Mouse (Mus musculus) MEL (cell line): Measurements from ENCODE around the gene Cbln1. TPM values are rescaled to one million over a fixed set of nuclear protein-coding genes. Genes with fewer than 3 reads are reported as not detected.

Experiments
- DNase-seq: peaks from one replicate; pipeline ENCODE4 v3.0.0; 2011; ENCODE audit warnings: low read depth, low spot score
- H3K27ac ChIP-seq: 2 replicates; pipeline ENCODE4 v1.5.1; 2012; ENCODE audit warnings: low read depth, mild to moderate bottlenecking, control low read depth, low read length, moderate library complexity; ENCODE audit not compliant: control insufficient read depth
- H3K27me3 ChIP-seq, 2 experiments: fragments of 150-350 bp in 1 of 2; sonication (generic) in 1 of 2; 2 replicates each; pipeline ENCODE4 v1.6.1; 2012; ENCODE audit warnings: low read length in 2 of 2, mild to moderate bottlenecking in 2 of 2, improper control_type of control experiment in 1 of 2, moderate library complexity in 1 of 2; ENCODE audit not compliant: insufficient read depth in 2 of 2, control insufficient read depth in 1 of 2
- H3K36me3 ChIP-seq, 2 experiments: 2 replicates each; pipeline ENCODE4 v1.6.1; 2012 to 2014; ENCODE audit warnings: low read length in 2 of 2, improper control_type of control experiment in 1 of 2, inconsistent platforms in 1 of 2, mild to moderate bottlenecking in 1 of 2; ENCODE audit not compliant: insufficient read depth in 2 of 2, control insufficient read depth in 1 of 2
- H3K4me1 ChIP-seq, 2 experiments: fragments of 150-350 bp in 1 of 2; sonication (generic) in 1 of 2; 2 replicates each; pipeline ENCODE4 v1.6.1; 2012; ENCODE audit warnings: low read length in 2 of 2, improper control_type of control experiment in 1 of 2, mild to moderate bottlenecking in 1 of 2; ENCODE audit not compliant: insufficient read depth in 2 of 2, control insufficient read depth in 1 of 2
- H3K4me3 ChIP-seq, 2 experiments: fragments of 150-350 bp in 1 of 2; sonication (generic) in 1 of 2; 2 replicates each; pipeline ENCODE4 v1.5.1; 2012; ENCODE audit warnings: low read depth in 2 of 2, low read length in 2 of 2, mild to moderate bottlenecking in 2 of 2, moderate library complexity in 2 of 2, control low read depth in 1 of 2, improper control_type of control experiment in 1 of 2; ENCODE audit not compliant: control insufficient read depth in 1 of 2, insufficient read depth in 1 of 2
- H3K79me2 ChIP-seq: 2 replicates; pipeline ENCODE4 v1.6.1; 2012; ENCODE audit warnings: mild to moderate bottlenecking, low read length, moderate library complexity; ENCODE audit not compliant: control insufficient read depth, poor library complexity, insufficient read depth
- H3K9ac ChIP-seq: 2 replicates; pipeline ENCODE4 v1.6.1; 2012; ENCODE audit warnings: low read depth, mild to moderate bottlenecking, control low read depth, low read length, moderate library complexity; ENCODE audit not compliant: control insufficient read depth, poor library complexity, severe bottlenecking
- H3K9me3 ChIP-seq: fragments of 150-350 bp; sonication (generic); replicated peaks from 2 replicates; pipeline ENCODE4 v1.6.1; 2012; ENCODE audit warnings: mild to moderate bottlenecking, low read length, improper control_type of control experiment, moderate library complexity; ENCODE audit not compliant: insufficient read depth
- CHD1 ChIP-seq: IDR thresholded peaks from 2 replicates; pipeline ENCODE4 v1.6.1; 2012; ENCODE audit warnings: low read depth, mild to moderate bottlenecking, inconsistent platforms, low read length, improper control_type of control experiment
- CTCF ChIP-seq, 3 experiments: IDR thresholded peaks in 2 of 3; conservative IDR thresholded peaks in 1 of 3; 2 replicates each; pipeline ENCODE4 v1.5.1; 2011 to 2012; ENCODE audit warnings: low read length in 3 of 3, low read depth in 2 of 3, mild to moderate bottlenecking in 2 of 3, improper control_type of control experiment in 1 of 3, inconsistent platforms in 1 of 3, mixed read lengths in 1 of 3, moderate library complexity in 1 of 3; ENCODE audit not compliant: control insufficient read depth in 1 of 3, insufficient read depth in 1 of 3, poor library complexity in 1 of 3, severe bottlenecking in 1 of 3
- E2F4 ChIP-seq: IDR thresholded peaks from 2 replicates; pipeline ENCODE4 v1.6.1; 2011; ENCODE audit warnings: low read depth, low read length, improper control_type of control experiment, borderline replicate concordance
- ETS1 ChIP-seq: IDR thresholded peaks from 2 replicates; pipeline ENCODE4 v1.6.1; 2012; ENCODE audit warnings: low read depth, mild to moderate bottlenecking, inconsistent platforms, low read length, improper control_type of control experiment, moderate library complexity
- HCFC1 ChIP-seq: IDR thresholded peaks from 2 replicates; pipeline ENCODE4 v1.6.1; 2012; ENCODE audit warnings: low read depth, mild to moderate bottlenecking, inconsistent platforms, low read length, improper control_type of control experiment, moderate library complexity
- KAT2A ChIP-seq: conservative IDR thresholded peaks from 2 replicates; pipeline ENCODE4 v1.6.1; 2012; ENCODE audit warnings: low read depth, low read length, improper control_type of control experiment, inconsistent platforms
- MAX ChIP-seq: IDR thresholded peaks from 2 replicates; pipeline ENCODE4 v1.6.1; 2011; ENCODE audit warnings: low read length, improper control_type of control experiment
- MAZ ChIP-seq: IDR thresholded peaks from 2 replicates; pipeline ENCODE4 v1.6.1; 2012; ENCODE audit warnings: low read depth, mild to moderate bottlenecking, inconsistent platforms, low read length, improper control_type of control experiment
- MEF2A ChIP-seq: IDR thresholded peaks from 2 replicates; pipeline ENCODE4 v1.6.1; 2014; ENCODE audit warnings: low read depth, mild to moderate bottlenecking, inconsistent platforms, low read length, improper control_type of control experiment; ENCODE audit not compliant: poor library complexity, insufficient replicate concordance, severe bottlenecking; ENCODE audit errors: extremely low read depth
- MYB ChIP-seq: IDR thresholded peaks from 2 replicates; pipeline ENCODE4 v1.6.1; 2011; ENCODE audit warnings: mild to moderate bottlenecking, low read depth, low read length, improper control_type of control experiment
- POLR2A ChIP-seq, 2 experiments: IDR thresholded peaks; 2 replicates each; pipeline ENCODE4 v1.6.1; 2011 to 2012; ENCODE audit warnings: low read length in 2 of 2, mild to moderate bottlenecking in 2 of 2, control low read depth in 1 of 2, improper control_type of control experiment in 1 of 2, low read depth in 1 of 2, moderate library complexity in 1 of 2; ENCODE audit not compliant: control insufficient read depth in 1 of 2, insufficient read depth in 1 of 2, poor library complexity in 1 of 2
- POLR2AphosphoS2 ChIP-seq: IDR thresholded peaks from 2 replicates; pipeline ENCODE4 v1.6.1; 2011; ENCODE audit warnings: low read length, improper control_type of control experiment
- SMC3 ChIP-seq: IDR thresholded peaks from 2 replicates; pipeline ENCODE4 v1.6.1; 2011; ENCODE audit warnings: low read depth, low read length, improper control_type of control experiment
- TAL1 ChIP-seq: IDR thresholded peaks from 2 replicates; pipeline ENCODE4 v1.6.1; 2012; ENCODE audit warnings: mild to moderate bottlenecking, inconsistent platforms, low read length, moderate library complexity, mixed read lengths
- TBP ChIP-seq: IDR thresholded peaks from 2 replicates; pipeline ENCODE4 v1.8.0; 2011; ENCODE audit warnings: low read depth, low read length, improper control_type of control experiment
- TCF12 ChIP-seq: IDR thresholded peaks from 2 replicates; pipeline ENCODE4 v1.6.1; 2014; ENCODE audit warnings: low read depth, mild to moderate bottlenecking, inconsistent platforms, low read length, improper control_type of control experiment, moderate library complexity
- UBTF ChIP-seq: IDR thresholded peaks from 2 replicates; pipeline ENCODE4 v1.6.1; 2012; ENCODE audit warnings: low read depth, mild to moderate bottlenecking, inconsistent platforms, low read length, improper control_type of control experiment, moderate library complexity, borderline replicate concordance; ENCODE audit not compliant: insufficient read depth
- USF1 ChIP-seq: IDR thresholded peaks from 2 replicates; pipeline ENCODE4 v1.6.1; 2014; ENCODE audit warnings: low read depth, mild to moderate bottlenecking, inconsistent platforms, low read length, improper control_type of control experiment, moderate library complexity
- ZC3H11A ChIP-seq: IDR thresholded peaks from 2 replicates; pipeline ENCODE4 v1.6.1; 2012; ENCODE audit warnings: low read depth, mild to moderate bottlenecking, inconsistent platforms, low read length, improper control_type of control experiment
- ZMIZ1 ChIP-seq: IDR thresholded peaks from 2 replicates; pipeline ENCODE4 v1.6.1; 2012; ENCODE audit warnings: low read depth, mild to moderate bottlenecking, inconsistent platforms, low read length, improper control_type of control experiment, moderate library complexity
- polyA plus RNA-seq, 2 experiments: library from polyadenylated mRNA; stranded (reverse) in 1 of 2; unstranded in 1 of 2; fragments of >175 nt in 1 of 2; fragments of >200 nt in 1 of 2; gene quantifications; 2 replicates each; pipeline versions ENCODE4 v1.2.1 to v1.2.4; 2012; ENCODE audit warnings: low replicate concordance in 2 of 2, low read depth in 1 of 2; ENCODE audit not compliant: insufficient read length in 2 of 2, insufficient read depth in 1 of 2, missing spikeins in 1 of 2
- total RNA-seq: library from RNA; depleted of rRNA; stranded (reverse); fragments of 300-350 nt; gene quantifications from 2 replicates; pipeline ENCODE4 v1.2.3, GENCODE M21; 2012

Gene Cbln1
- total and polyA plus RNA-seq, 3 experiments: not detected

- no peaks in the 10 kb centered on the region for H3K4me1 ChIP-seq
- H3K4me3 ChIP-seq: no peak overlapping the region
- TF ChIP-seq TBP (no peak), ZMIZ1 (no peak), MYB (no peak), POLR2AphosphoS2 (no peak), ZC3H11A (no peak), SMC3 (no peak), USF1 (no peak), TAL1 (no peak)
- DNase-seq: no peak
- no peaks in the 10 kb centered on the region for H3K79me2 ChIP-seq
- H3K27me3 ChIP-seq: no peaks in the 10 kb centered on the region; a peak in 1 of 4 replicates
- H3K9me3 ChIP-seq: no peaks in the 10 kb centered on the region
- H3K9ac ChIP-seq: no peak overlapping the region
- no peak overlapping the region for H3K27ac ChIP-seq
- H3K36me3 ChIP-seq: no peaks in the 10 kb centered on the region
Observed at GRCm38 (mm10) chr8:87468958-87469815, 3.2 kb downstream of the Cbln1 start.

- Histone ChIP-seq H3K4me3 (no peak overlapping the region), H3K9ac (no peak overlapping the region), H3K27ac (no peak overlapping the region), H3K4me1 (no peaks in the 10 kb centered on the region), H3K9me3 (no peaks in the 10 kb centered on the region), H3K36me3 (no peaks in the 10 kb centered on the region), H3K27me3 (no peaks in the 10 kb centered on the region; a peak in 1 of 4 replicates), H3K79me2 (no peaks in the 10 kb centered on the region)
- TF ChIP-seq HCFC1 (no peak), SMC3 (no peak), POLR2A (IDR thresholded peaks at IDR 0.05; ENCODE audit: control insufficient read depth in 1 of 2, insufficient read depth in 1 of 2, low read depth in 1 of 2, low read length in 2 of 2, poor library complexity in 1 of 2) (no peak), CHD1 (no peak), UBTF (no peak), KAT2A (no peak)
- DNase-seq: no peak
Observed at GRCm38 (mm10) chr8:87468416-87468957, 3.9 kb downstream of the Cbln1 start.

- H3K27me3 ChIP-seq: no peaks in the 10 kb centered on the region; a peak in 1 of 4 replicates
- no peak overlapping the region for H3K4me3 ChIP-seq
- H3K9ac ChIP-seq: no peak overlapping the region
- H3K27ac ChIP-seq: no peak overlapping the region
- H3K9me3 ChIP-seq: no peaks in the 10 kb centered on the region
- no peaks in the 10 kb centered on the region for H3K4me1 ChIP-seq
- DNase-seq: no peak
- TF ChIP-seq MYB (no peak), USF1 (no peak), UBTF (no peak), TCF12 (no peak), POLR2AphosphoS2 (no peak), MAX (no peak), ETS1 (no peak), E2F4 (no peak), CTCF (IDR thresholded peaks at IDR 0.05 in 2 of 3, conservative IDR thresholded peaks at IDR 0.05 in 1 of 3; ENCODE audit: control insufficient read depth in 1 of 3, insufficient read depth in 1 of 3, low read depth in 2 of 3, low read length in 3 of 3, poor library complexity in 1 of 3, severe bottlenecking in 1 of 3) (no peak), MEF2A (no peak), MAZ (no peak)
- TF ChIP-seq, all 39 proteins: peak for 0
- Histone ChIP-seq H3K79me2 (no peaks in the 10 kb centered on the region), H3K36me3 (no peaks in the 10 kb centered on the region)
Observed at GRCm38 (mm10) chr8:87467906-87468305, 4.5 kb downstream of the Cbln1 start.
